Mouse (Mus musculus): ENCODE results near the gene Tmem130.

- TF ChIP-seq CTCF (IDR thresholded peaks at IDR 0.05; ENCODE audit: low read depth) (no peak), EP300 (IDR thresholded peaks at IDR 0.05; ENCODE audit: low read depth) (no peak)
These were observed 4.2 kb downstream of the Tmem130 start for GRCm38 (mm10) chr5:144757402-144757801.

All from liver, embryonic 14.5 days (tissue).